Mouse (Mus musculus): ENCODE results near the gene Olfr282.

GRCm38 (mm10) chr15:98387621-98388020, 43.4 kb upstream of the Olfr282 start:
- no peak for TF ChIP-seq CTCF (IDR thresholded peaks at IDR 0.05; ENCODE audit: extremely low read depth, insufficient read length, insufficient replicate concordance, low read depth, low read length)
- no peak for TF ChIP-seq POLR2A (IDR thresholded peaks at IDR 0.05; ENCODE audit: low read depth, low read length)

All from small intestine, adult 2 months (tissue).